Mouse (Mus musculus) hindbrain, embryonic 10.5 days (tissue): ENCODE data around the gene Klk1b9. TPM values are rescaled to one million over a fixed set of nuclear protein-coding genes. Genes with fewer than 3 reads are reported as not detected.
"Not testable (repeated sequence)": the region's sequence is repeated elsewhere in the genome, so short reads cannot be mapped to it uniquely, and the experiment has no call there.

ENCODE experiments used
- DNase-seq: peaks from one replicate; pipeline ENCODE4 v3.0.0-alpha.2; 2017; ENCODE audit warnings: low spot score
- H3K27ac ChIP-seq: fragments of 300-500 bp; sonication (generic); 2 replicates; pipeline ENCODE4 v1.5.1; 2016; ENCODE audit warnings: mild to moderate bottlenecking, moderate library complexity
- H3K27me3 ChIP-seq: fragments of 300-500 bp; sonication (generic); 2 replicates; pipeline ENCODE4 v1.6.1; 2016; ENCODE audit warnings: mild to moderate bottlenecking; ENCODE audit not compliant: poor library complexity, insufficient read depth, severe bottlenecking
- H3K36me3 ChIP-seq: fragments of 300-500 bp; sonication (generic); 2 replicates; pipeline ENCODE4 v1.6.1; 2016; ENCODE audit warnings: mild to moderate bottlenecking, moderate library complexity
- H3K4me1 ChIP-seq: fragments of 300-500 bp; sonication (generic); replicated peaks from 2 replicates; pipeline ENCODE4 v1.6.1; 2016; ENCODE audit warnings: mild to moderate bottlenecking
- H3K4me3 ChIP-seq: fragments of 300-500 bp; sonication (generic); 2 replicates; pipeline ENCODE4 v1.5.1; 2016; ENCODE audit warnings: mild to moderate bottlenecking, moderate library complexity
- H3K9me3 ChIP-seq: fragments of 300-500 bp; sonication (generic); 2 replicates; pipeline ENCODE4 v1.6.1; 2016; ENCODE audit warnings: mild to moderate bottlenecking, moderate library complexity
- WGBS: fragments of 180-500 bp; shearing (Covaris S2); methylation state at CpG from one replicate; pipeline ENCODE4 v1.1.7; 2016; 5-methylcytosine and 5-hydroxymethylcytosine counted together
- polyA plus RNA-seq: library from polyadenylated mRNA; unstranded; fragments of >200 nt; fragmentation: Nextera tagmentation; extraction: Ambion mirVana; gene quantifications from 2 replicates; pipeline ENCODE4 v1.2.1, GENCODE M21; 2016

Gene Klk1b9
- polyA plus RNA-seq, 1 experiment from 2014 or later = not detected

DNA sequence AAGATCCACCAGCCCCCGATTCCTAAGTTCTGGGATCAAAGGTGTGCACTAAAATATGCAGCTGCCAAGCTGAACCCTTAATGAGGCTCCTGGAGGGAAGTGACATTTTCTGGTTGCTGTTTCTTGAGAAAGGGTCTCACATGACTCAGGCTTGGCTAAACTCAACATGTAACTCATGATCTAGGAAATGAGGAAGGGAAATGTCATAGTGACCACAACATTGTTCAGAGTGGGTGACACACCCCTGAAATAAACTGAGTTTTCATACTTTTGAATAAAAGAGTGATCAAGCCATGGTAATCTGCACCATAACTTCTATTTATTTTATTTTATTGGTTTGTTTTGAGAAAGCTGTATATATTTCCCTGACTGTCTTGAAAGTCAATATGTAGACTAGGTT is 19.0 kb downstream of the Klk1b9 start:
- whole genome bisulfite sequencing = 86% methylated on average over 1 of the region's 1 CpGs

DNA sequence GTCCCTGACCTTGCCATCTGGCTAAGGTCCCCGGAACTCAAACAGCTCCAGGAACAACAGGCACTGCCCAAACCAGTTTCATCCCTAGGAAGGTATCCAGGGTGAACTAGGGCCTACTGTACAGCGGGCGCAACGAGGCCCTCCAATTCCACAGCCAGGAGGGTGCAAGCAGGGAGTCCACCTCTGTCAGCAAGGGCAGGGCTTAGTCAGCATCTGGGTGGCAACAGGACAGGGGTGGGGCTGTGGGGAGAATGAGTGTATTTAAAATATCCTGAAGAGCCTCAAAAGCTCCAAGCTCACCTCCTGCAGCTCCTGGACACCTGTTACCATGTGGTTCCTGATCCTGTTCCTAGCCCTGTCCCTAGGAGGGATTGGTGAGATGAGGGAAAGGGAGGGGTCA is 19.7 kb downstream of the Klk1b9 start, which contains the start of gene Klk1b11:
Gene Klk1b11, plus strand, starts transcription at position 301 of the 400 bp plus-strand sequence.
- not testable (repeated sequence) for DNase-seq, H3K36me3 ChIP-seq, H3K27me3 ChIP-seq, H3K4me1 ChIP-seq, H3K9me3 ChIP-seq, H3K27ac ChIP-seq, H3K4me3 ChIP-seq
- 89% methylated on average over 4 of the region's 4 CpGs for WGBS

More for the DNA sequence above, 19.0 kb downstream of the Klk1b9 start:
- H3K4me1 ChIP-seq, H3K4me3 ChIP-seq, H3K27ac ChIP-seq, H3K27me3 ChIP-seq, H3K9me3 ChIP-seq, H3K36me3 ChIP-seq, DNase-seq: not testable (repeated sequence)

DNA sequence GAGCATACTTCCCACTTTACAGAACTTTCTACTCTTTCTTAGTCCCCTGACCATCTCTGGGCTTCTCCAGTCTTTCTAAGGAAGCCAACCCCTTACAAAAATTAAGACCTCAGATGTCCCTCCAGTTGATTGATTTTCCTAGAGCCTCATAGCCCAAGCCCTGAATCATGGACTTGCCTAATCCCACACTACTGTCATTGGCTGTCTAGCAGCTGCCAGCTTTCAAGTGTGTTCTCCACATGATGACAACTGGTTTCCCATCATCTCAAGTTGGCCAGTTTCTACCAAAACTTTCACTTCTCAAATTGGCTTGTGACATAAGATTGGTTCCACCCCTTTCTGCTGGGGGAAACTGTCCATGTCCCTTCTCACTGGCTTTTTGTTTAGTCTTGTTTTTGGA is 29.0 kb downstream of the Klk1b9 start:
- Histone ChIP-seq H3K27me3 (no peaks in the 10 kb centered on the region), H3K9me3 (no peaks in the 10 kb centered on the region), H3K4me3 (no peak overlapping the region), H3K27ac (no peak overlapping the region), H3K4me1 (no peaks in the 10 kb centered on the region), H3K36me3 (no peaks in the 10 kb centered on the region)
- DNase-seq = no peak

DNA sequence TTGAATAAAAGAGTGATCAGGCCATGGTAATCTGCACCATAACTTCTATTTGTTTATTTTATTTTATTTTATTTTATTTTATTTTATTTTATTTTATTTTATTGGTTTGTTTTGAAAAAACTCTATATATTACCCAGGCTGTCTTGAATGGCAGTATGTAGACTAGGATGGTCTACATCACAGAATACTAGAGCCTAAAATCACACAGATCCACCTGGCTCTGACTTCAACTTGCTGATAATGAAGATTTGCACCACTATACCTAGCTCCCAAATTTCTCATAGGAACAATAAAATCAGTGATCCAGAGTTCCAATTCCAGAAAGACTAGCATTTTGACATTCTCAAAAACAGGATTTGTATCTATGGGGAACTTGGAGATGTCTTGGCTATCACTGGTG is 36.0 kb downstream of the Klk1b9 start, which contains the start of gene Klk1b26:
Gene Klk1b26, plus strand, starts transcription at position 301 of the 400 bp plus-strand sequence.
- not testable (repeated sequence) for H3K9me3 ChIP-seq, H3K36me3 ChIP-seq, H3K4me1 ChIP-seq, H3K27ac ChIP-seq, H3K27me3 ChIP-seq, DNase-seq, H3K4me3 ChIP-seq

DNA sequence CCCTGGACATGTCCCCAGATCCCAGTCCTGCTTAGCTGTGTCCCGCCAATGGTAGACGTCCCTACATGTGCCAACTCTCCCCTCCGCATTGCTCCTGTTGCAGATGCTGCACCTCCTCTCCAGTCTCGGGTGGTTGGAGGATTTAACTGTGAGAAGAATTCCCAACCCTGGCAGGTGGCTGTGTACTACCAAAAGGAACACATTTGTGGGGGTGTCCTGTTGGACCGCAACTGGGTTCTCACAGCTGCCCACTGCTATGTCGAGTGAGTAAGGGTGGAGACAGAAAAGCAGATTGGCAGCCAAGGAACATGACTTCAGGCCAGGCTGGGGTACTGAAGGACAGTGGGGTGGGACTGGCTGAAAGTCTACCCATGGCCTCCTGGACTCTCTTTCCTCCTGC is 38.8 kb downstream of the Klk1b9 start:
- H3K9me3 ChIP-seq, DNase-seq, H3K27ac ChIP-seq, H3K4me3 ChIP-seq, H3K4me1 ChIP-seq, H3K36me3 ChIP-seq, H3K27me3 ChIP-seq: not testable (repeated sequence)
- WGBS = 84% methylated on average over 6 of the region's 6 CpGs

DNA sequence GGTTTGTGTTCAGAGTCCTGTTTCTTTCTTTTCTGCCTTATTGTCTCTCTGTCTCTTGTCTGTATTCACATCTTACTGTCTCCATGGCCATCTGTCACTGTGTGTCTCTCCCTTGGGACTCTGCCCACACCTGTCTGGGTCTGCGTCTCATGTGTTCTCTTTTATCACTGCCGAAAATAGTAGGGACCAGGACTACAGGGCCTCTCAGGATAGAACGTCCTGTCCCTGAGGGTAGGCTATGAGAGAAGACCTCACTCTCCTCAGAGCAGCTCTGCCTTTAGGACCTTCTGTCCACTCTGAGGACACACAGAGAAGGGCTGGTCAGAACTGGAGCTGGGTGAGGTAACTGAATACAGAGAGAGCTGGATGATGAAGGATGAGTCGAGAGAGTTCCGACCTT is 39.2 kb downstream of the Klk1b9 start:
- no peaks in the 10 kb centered on the region for H3K36me3 ChIP-seq
- H3K9me3 ChIP-seq = no peaks in the 10 kb centered on the region
- H3K27ac ChIP-seq = no peak overlapping the region
- H3K4me3 ChIP-seq = no peak overlapping the region
- DNase-seq = no peak
- WGBS = 86% methylated on average over 5 of the region's 5 CpGs
- no peaks in the 10 kb centered on the region for H3K27me3 ChIP-seq
- no peaks in the 10 kb centered on the region for H3K4me1 ChIP-seq

Other genes with a start within 250 kb of the Klk1b9 start
- not detected in 2 replicates for gene Klk12, start 207.2 kb upstream of the Klk1b9 start, polyA plus RNA-seq
- not detected in 2 replicates for gene Klk11, start 201.5 kb upstream of the Klk1b9 start, polyA plus RNA-seq
- 0.55 and 0.77 TPM in 2 replicates for gene Klk10, start 195.0 kb upstream of the Klk1b9 start, polyA plus RNA-seq
- gene Klk9, start 184.2 kb upstream of the Klk1b9 start, polyA plus RNA-seq = 0.13 TPM in 1 of 2 replicates, not detected in the other
- gene Klk8, start 178.5 kb upstream of the Klk1b9 start, polyA plus RNA-seq = 12.1 and 13.2 TPM in 2 replicates
- gene Klk7, start 164.8 kb upstream of the Klk1b9 start, polyA plus RNA-seq = 0.11 TPM in 1 of 2 replicates, not detected in the other
- gene Klk6, start 151.6 kb upstream of the Klk1b9 start, polyA plus RNA-seq = not detected in 2 replicates
- gene Klk5, start 134.1 kb upstream of the Klk1b9 start, polyA plus RNA-seq = 0.12 TPM in 1 of 2 replicates, not detected in the other
- 0.41 TPM in 1 of 2 replicates, not detected in the other for gene Klk4, start 94.9 kb upstream of the Klk1b9 start, polyA plus RNA-seq
- gene Klk15, start 42.3 kb upstream of the Klk1b9 start, polyA plus RNA-seq = not detected in 2 replicates
- gene Klk1b8, start 25.4 kb upstream of the Klk1b9 start, polyA plus RNA-seq = not detected in 2 replicates
- gene Klk1b1, start 9.3 kb upstream of the Klk1b9 start, polyA plus RNA-seq = not detected in 2 replicates
- not detected in 2 replicates for gene Klk1b11, start 19.8 kb downstream of the Klk1b9 start, polyA plus RNA-seq
- gene Klk1b26, start 36.1 kb downstream of the Klk1b9 start, polyA plus RNA-seq = not detected in 2 replicates
- not detected in 2 replicates for gene Klk1b27, start 76.2 kb downstream of the Klk1b9 start, polyA plus RNA-seq
- not detected in 2 replicates for gene Klk1b21, start 126.3 kb downstream of the Klk1b9 start, polyA plus RNA-seq
- gene Klk1b22, start 136.6 kb downstream of the Klk1b9 start, polyA plus RNA-seq = not detected in 2 replicates
- gene Klk1b16, start 160.7 kb downstream of the Klk1b9 start, polyA plus RNA-seq = not detected in 2 replicates
- not detected in 2 replicates for gene Klk1b24, start 212.2 kb downstream of the Klk1b9 start, polyA plus RNA-seq
- gene Klk1b3, start 222.1 kb downstream of the Klk1b9 start, polyA plus RNA-seq = not detected in 2 replicates
- not detected in 2 replicates for gene Klk1b4, start 231.4 kb downstream of the Klk1b9 start, polyA plus RNA-seq
- gene Klk1b5, start 239.9 kb downstream of the Klk1b9 start, polyA plus RNA-seq = not detected in 2 replicates
- gene Klk1, start 249.3 kb downstream of the Klk1b9 start, polyA plus RNA-seq = not detected in 2 replicates